Comparison of ENCODE assay signal across 18 mouse cellular contexts in genomic region chr9:70138511-70138910, GRCm38 (mm10). TPM values are rescaled to one million over a fixed set of nuclear protein-coding genes. Genes with fewer than 3 reads are reported as not detected.
DNase-seq lines count a peak whose midpoint lies in the region; TF ChIP-seq lines count a peak whose summit lies in the region.
"Had no signal": no experiment of that assay in that cellular context is flagged by ENCODE, and none has a peak within 500 bp of the region (broad histone marks: within the 10 kb centered on the region; RNA-seq: fewer than 3 reads in every experiment).

No protein-coding gene starts in this region.

- H3K4me1 ChIP-seq in liver, adult 2 months (ENCODE audit: control insufficient read depth, insufficient read depth, low read length) = peaks cover 25% of the 10 kb centered on the region

- no peaks in the 10 kb centered on the region for H3K79me2 ChIP-seq in liver, adult 2 months (ENCODE audit: control insufficient read depth, insufficient read depth, low read length)

- H3K36me3 ChIP-seq in liver, adult 2 months (ENCODE audit: control insufficient read depth, insufficient read depth, low read length) = no peaks in the 10 kb centered on the region
- H3K36me3 ChIP-seq: embryonic facial prominence, embryonic 15.5 days; limb, embryonic 15.5 days had no signal

- WGBS in liver, adult 2 months = 48% methylated on average over 7 of the region's 7 CpGs

- peak overlapping the region; percentile 52 for H3K27ac ChIP-seq in liver, adult 2 months (replicated peaks; ENCODE audit: insufficient read depth, low read depth, low read length)
- H3K27ac ChIP-seq: embryonic facial prominence, embryonic 15.5 days; limb, embryonic 15.5 days had no signal

- peak; percentile 75 for DNase-seq in liver, adult 2 months (ENCODE audit: extremely low read depth, low read depth, low spot score)
- no peak for DNase-seq in liver
- DNase-seq in ZHBTc4 (ENCODE audit: low read depth, low spot score) = peak; percentile 40
- DNase-seq in kidney, adult 8-10 months = peak; percentile 49 to 51
- peak; percentile 33 for DNase-seq in kidney, postnatal 14 days
- no peak for DNase-seq in cerebellum, postnatal 25 days
- no peak for DNase-seq in Muller cell, postnatal 12 days (ENCODE audit: inconsistent ontology term)
- DNase-seq in gastrocnemius, adult 18-20 months (ENCODE audit: low spot score) = no peak
- DNase-seq: cerebellum, adult 11 months; cerebellum, postnatal 10 days; gastrocnemius, postnatal 14 days; heart, adult 11 months; left cerebral cortex, postnatal 4 days; lung, postnatal 4 days; thymus, postnatal 14 days had no signal

- no peak overlapping the region for H3K9ac ChIP-seq in liver, adult 2 months (ENCODE audit: low read depth, low read length)
- H3K9ac ChIP-seq: embryonic facial prominence, embryonic 15.5 days; limb, embryonic 15.5 days had no signal

- TF ChIP-seq CTCF in liver, adult 2 months (IDR thresholded peaks at IDR 0.05; ENCODE audit: low read depth, low read length) = no peak

- H3K4me3 ChIP-seq in liver, adult 2 months (ENCODE audit: insufficient read depth, low read depth, low read length) = no peak overlapping the region
- H3K4me3 ChIP-seq: embryonic facial prominence, embryonic 15.5 days; limb, embryonic 15.5 days had no signal

- H3K27me3 ChIP-seq in liver, adult 2 months (ENCODE audit: control insufficient read depth, insufficient read depth, low read length) = no peaks in the 10 kb centered on the region

- TF ChIP-seq POLR2A in liver, adult 2 months (IDR thresholded peaks at IDR 0.05; ENCODE audit: extremely low read depth, insufficient read depth, low read length) = no peak

RNA-seq across cellular contexts. Expression of gene Fam81a, which starts 3.8 kb away (rescaled TPM):
- total RNA-seq in liver, adult 2 months (2014; rRNA removed) = 2.5 and 2.6 TPM in 2 replicates
- 0.44 and 0.57 TPM in 2 replicates for polyA plus RNA-seq in liver, adult 2 months (2012; rRNA removed)
- total RNA-seq in gastrocnemius, adult 18-20 months (2021) = 1 to 10 TPM in 1 of 2 experiments, under 1 TPM in 1; 0.71 to 1.5 TPM
- total RNA-seq: megakaryocyte-erythroid progenitor cell, adult 5-6 weeks had no signal

Comparison
In these comparisons a context has a peak if more than half of its experiments do, and no peak if none do; other contexts are left out.
1. DNase-seq: peak in liver, adult 2 months (single experiment), ZHBTc4 (single experiment), kidney, adult 8-10 months (2 of 2) and kidney, postnatal 14 days (single experiment); none in liver (single experiment), cerebellum, postnatal 25 days (0 of 2), Muller cell, postnatal 12 days (single experiment) and gastrocnemius, adult 18-20 months (single experiment).